Mouse (Mus musculus) liver, adult 2 months (tissue): ENCODE measurements around the gene Alyref2. TPM values are rescaled to one million over a fixed set of nuclear protein-coding genes. Genes with fewer than 3 reads are reported as not detected.

Source experiments
- DNase-seq: peaks from one replicate; pipeline ENCODE4 v3.0.0-alpha.2; 2011; ENCODE audit warnings: low read depth, low spot score; ENCODE audit errors: extremely low read depth
- H3K27ac ChIP-seq: fragments of 200-500 bp; replicated peaks from 2 replicates; pipeline ENCODE4 v1.5.1; 2012; ENCODE audit warnings: low read depth, mild to moderate bottlenecking, control low read depth, inconsistent platforms, low read length; ENCODE audit not compliant: insufficient read depth
- H3K27me3 ChIP-seq: fragments of 200-500 bp; 2 replicates; pipeline ENCODE4 v1.6.1; 2012; ENCODE audit warnings: mild to moderate bottlenecking, moderate library complexity, low read length, inconsistent platforms; ENCODE audit not compliant: control insufficient read depth, insufficient read depth
- H3K36me3 ChIP-seq: fragments of 200-500 bp; 2 replicates; pipeline ENCODE4 v1.6.1; 2012; ENCODE audit warnings: low read length, inconsistent platforms; ENCODE audit not compliant: control insufficient read depth, insufficient read depth
- H3K4me1 ChIP-seq: fragments of 200-500 bp; 2 replicates; pipeline ENCODE4 v1.6.1; 2011; ENCODE audit warnings: low read length; ENCODE audit not compliant: control insufficient read depth, insufficient read depth
- H3K4me3 ChIP-seq: fragments of 200-500 bp; 2 replicates; pipeline ENCODE4 v1.5.1; 2011; ENCODE audit warnings: low read depth, mild to moderate bottlenecking, control low read depth, low read length, moderate library complexity; ENCODE audit not compliant: insufficient read depth
- H3K79me2 ChIP-seq: fragments of 200-500 bp; 2 replicates; pipeline ENCODE4 v1.6.1; 2012; ENCODE audit warnings: inconsistent platforms, mild to moderate bottlenecking, low read length, moderate library complexity; ENCODE audit not compliant: control insufficient read depth, insufficient read depth
- H3K9ac ChIP-seq: fragments of 200-500 bp; 2 replicates; pipeline ENCODE4 v1.6.1; 2012; ENCODE audit warnings: low read depth, mild to moderate bottlenecking, control low read depth, inconsistent platforms, low read length
- CTCF ChIP-seq: fragments of 200-500 bp; IDR thresholded peaks from 2 replicates; pipeline ENCODE4 v1.5.1; 2011; ENCODE audit warnings: low read depth, low read length, control low read depth
- POLR2A ChIP-seq: fragments of 200-500 bp; IDR thresholded peaks from 2 replicates; pipeline ENCODE4 v1.6.1; 2011; ENCODE audit warnings: low read length, control low read depth; ENCODE audit not compliant: insufficient read depth; ENCODE audit errors: extremely low read depth
- WGBS: fragments of 180-500 bp; shearing (Covaris S2); methylation state at CpG from one replicate; pipeline ENCODE4 v1.1.7; 2018; 5-methylcytosine and 5-hydroxymethylcytosine counted together
- polyA plus RNA-seq: library from polyadenylated mRNA; depleted of rRNA; stranded (reverse); fragments of >200 nt; gene quantifications from 2 replicates; pipeline ENCODE4 v1.2.3, GENCODE M21; 2012
- total RNA-seq: library from RNA; depleted of rRNA; stranded (reverse); fragments of >200 nt; gene quantifications from 2 replicates; pipeline ENCODE4 v1.2.3, GENCODE M21; 2014

Alyref2 gene
- total and polyA plus RNA-seq, 2 experiments: 3.2 to 5.5 TPM

GRCm38 (mm10) chr1:171502388-171503249 lies 659 bp upstream of the Alyref2 start:
- H3K36me3 ChIP-seq: no peaks in the 10 kb centered on the region
- no peaks in the 10 kb centered on the region for H3K27me3 ChIP-seq
- H3K9ac ChIP-seq: no peak overlapping the region
- no peaks in the 10 kb centered on the region for H3K79me2 ChIP-seq
- no peak overlapping the region for H3K4me3 ChIP-seq
- peak; percentile 80 for DNase-seq
- TF ChIP-seq POLR2A: no peak
- TF ChIP-seq CTCF: peak; percentile 42; the same call in 1 of the 2 replicates
- 0 out of 2 replicates have a peak overlapping the region, but pooled peaks have one; percentile 1 for H3K27ac ChIP-seq
- H3K4me1 ChIP-seq: peaks cover 8% of the 10 kb centered on the region
- WGBS: under 1% methylated on average over 14 of the region's 14 CpGs

GRCm38 (mm10) chr1:171503592-171504291 lies 464 bp downstream of the Alyref2 start:
- H3K4me3 ChIP-seq: peak overlapping the region; percentile 71
- no peaks in the 10 kb centered on the region for H3K27me3 ChIP-seq
- TF ChIP-seq POLR2A (0 out of 2 replicates have a peak, but pooled peaks have one; percentile 32), CTCF (no peak)
- H3K4me1 ChIP-seq: peaks cover 8% of the 10 kb centered on the region
- DNase-seq: peak; percentile 93
- H3K36me3 ChIP-seq: no peaks in the 10 kb centered on the region
- H3K27ac ChIP-seq: peak overlapping the region; percentile 89
- peak overlapping the region; percentile 75 for H3K9ac ChIP-seq
- no peaks in the 10 kb centered on the region for H3K79me2 ChIP-seq
- WGBS: under 1% methylated on average over 53 of the region's 53 CpGs

- Histone ChIP-seq H3K79me2 (no peaks in the 10 kb centered on the region), H3K4me1 (peaks cover 8% of the 10 kb centered on the region), H3K4me3 (no peak overlapping the region), H3K27ac (no peak overlapping the region), H3K27me3 (no peaks in the 10 kb centered on the region), H3K9ac (no peak overlapping the region; the same call in 1 of the 2 replicates), H3K36me3 (no peaks in the 10 kb centered on the region)
- DNase-seq: no peak
- WGBS: 82% methylated on average over 4 of the region's 4 CpGs
- TF ChIP-seq CTCF: no peak
- TF ChIP-seq POLR2A: no peak
Measured at GRCm38 (mm10) chr1:171504586-171504985, 1.3 kb downstream of the Alyref2 start.

- TF ChIP-seq POLR2A (no peak), CTCF (no peak)
- no peaks in the 10 kb centered on the region for H3K27me3 ChIP-seq
- no peak overlapping the region for H3K9ac ChIP-seq
- H3K27ac ChIP-seq: no peak overlapping the region
- no peaks in the 10 kb centered on the region for H3K79me2 ChIP-seq
- H3K4me3 ChIP-seq: no peak overlapping the region
- 91% methylated on average over 2 of the region's 2 CpGs for WGBS
- no peak for DNase-seq
- H3K4me1 ChIP-seq: no peaks in the 10 kb centered on the region
- H3K36me3 ChIP-seq: no peaks in the 10 kb centered on the region
Measured at GRCm38 (mm10) chr1:171513234-171513633, 10.0 kb downstream of the Alyref2 start.

GRCm38 (mm10) chr1:171513760-171514159 lies 10.5 kb downstream of the Alyref2 start:
- no peaks in the 10 kb centered on the region for H3K36me3 ChIP-seq
- no peaks in the 10 kb centered on the region for H3K79me2 ChIP-seq
- no peak overlapping the region for H3K4me3 ChIP-seq
- WGBS: 39% methylated on average over 1 of the region's 1 CpGs
- no peaks in the 10 kb centered on the region for H3K4me1 ChIP-seq
- DNase-seq: no peak
- no peak for TF ChIP-seq POLR2A
- no peak for TF ChIP-seq CTCF
- H3K9ac ChIP-seq: no peak overlapping the region
- H3K27me3 ChIP-seq: no peaks in the 10 kb centered on the region
- no peak overlapping the region for H3K27ac ChIP-seq
